Mouse (Mus musculus): ENCODE measurements at regions not wholly inside any gene's neighbourhood (a gene's known extent, or its start where the extent isn't known, plus 50 kb on each side); places are given as distances from the start of the nearest gene placed in this dataset.

DNA sequence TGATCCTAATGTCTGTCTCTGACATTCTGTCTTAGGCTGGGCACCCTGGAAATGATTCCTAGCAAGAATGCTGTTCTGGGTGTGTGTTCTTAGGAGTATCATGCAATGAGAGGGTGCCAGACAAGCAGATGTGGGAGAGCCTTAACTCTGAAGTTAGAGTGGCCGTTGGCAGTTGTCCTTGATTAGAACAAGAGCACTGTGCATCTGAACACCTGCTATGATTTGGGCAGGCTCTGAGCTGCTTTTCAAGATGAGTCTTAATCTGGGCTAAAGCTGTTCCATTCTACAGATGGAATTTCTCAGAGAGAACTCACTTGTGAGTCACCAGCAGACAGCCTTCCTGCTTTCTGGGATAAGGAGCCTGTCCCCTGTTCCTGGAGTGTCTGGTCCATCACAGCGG lies 317.1 kb upstream of the Kcnh8 start:
- no peak overlapping the region for H3K4me3 ChIP-seq
- whole genome bisulfite sequencing, result 92% methylated on average over 2 of the region's 2 CpGs
- H3K36me3 ChIP-seq (ENCODE audit: poor library complexity, severe bottlenecking), result no peaks in the 10 kb centered on the region

DNA sequence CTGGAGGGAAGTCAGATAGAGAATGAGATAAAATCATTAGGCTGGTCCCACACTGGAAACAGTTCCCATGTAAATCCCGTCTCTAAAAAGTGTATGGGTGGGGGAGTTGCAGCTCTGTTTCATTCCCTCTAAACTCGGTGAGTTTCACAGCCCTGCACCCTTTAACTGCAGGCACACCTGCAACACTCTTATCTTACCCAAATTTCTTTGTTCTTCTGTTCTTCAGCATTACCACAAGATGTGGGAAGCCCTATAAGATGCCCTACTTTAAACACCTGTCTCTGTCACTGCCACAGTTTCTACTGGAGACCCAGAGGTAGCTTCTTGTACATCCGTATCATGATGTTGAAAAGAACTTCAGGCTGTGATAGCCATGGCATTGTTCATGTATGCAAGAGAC lies 320.2 kb upstream of the Kcnh8 start:
- H3K36me3 ChIP-seq (ENCODE audit: poor library complexity, severe bottlenecking), result no peaks in the 10 kb centered on the region
- no peak overlapping the region for H3K4me3 ChIP-seq
- no peaks in the 10 kb centered on the region for H3K27me3 ChIP-seq
- ATAC-seq, result no peak
- H3K9me3 ChIP-seq (replicated peaks), result no peaks in the 10 kb centered on the region
- H3K27ac ChIP-seq, result no peak overlapping the region
- 60% methylated on average over 3 of the region's 3 CpGs for WGBS
- H3K4me2 ChIP-seq, result no peak overlapping the region
- H3K4me1 ChIP-seq, result no peaks in the 10 kb centered on the region
- H3K9ac ChIP-seq, result no peak overlapping the region

More for the DNA sequence above, 317.1 kb upstream of the Kcnh8 start:
- H3K27ac ChIP-seq, result no peak overlapping the region
- H3K4me1 ChIP-seq, result no peaks in the 10 kb centered on the region
- no peak for ATAC-seq
- no peak overlapping the region for H3K9ac ChIP-seq
- no peak overlapping the region for H3K4me2 ChIP-seq
- H3K9me3 ChIP-seq (replicated peaks), result no peaks in the 10 kb centered on the region
- H3K27me3 ChIP-seq, result no peaks in the 10 kb centered on the region

DNA sequence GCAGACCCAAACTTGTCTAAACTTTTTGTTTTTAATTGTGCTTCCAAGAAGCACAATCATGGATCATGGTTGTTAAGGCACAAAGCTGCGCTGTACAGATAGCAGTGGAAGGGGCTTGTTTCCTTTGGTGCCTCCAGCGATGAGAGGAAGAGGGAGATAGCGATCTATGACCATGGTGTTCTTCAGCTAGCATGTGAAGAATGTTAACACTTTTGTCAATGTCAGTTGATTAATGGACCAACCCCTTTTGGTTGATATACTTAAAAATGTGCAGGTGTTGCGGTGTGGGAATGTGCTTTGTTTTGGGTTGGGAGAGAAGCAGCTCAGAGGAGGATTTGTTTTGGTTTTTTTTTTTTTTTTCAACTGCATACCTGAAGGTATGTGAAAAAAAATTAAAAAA lies 324.0 kb upstream of the Kcnh8 start:
- Histone ChIP-seq H3K36me3 (ENCODE audit: poor library complexity, severe bottlenecking) (no peaks in the 10 kb centered on the region), H3K4me2 (no peak overlapping the region), H3K4me3 (no peak overlapping the region), H3K27me3 (no peaks in the 10 kb centered on the region), H3K9me3 (replicated peaks) (no peaks in the 10 kb centered on the region), H3K9ac (no peak overlapping the region), H3K4me1 (no peaks in the 10 kb centered on the region), H3K27ac (no peak overlapping the region)
- 96% methylated on average over 4 of the region's 4 CpGs for WGBS
- no peak for ATAC-seq

DNA sequence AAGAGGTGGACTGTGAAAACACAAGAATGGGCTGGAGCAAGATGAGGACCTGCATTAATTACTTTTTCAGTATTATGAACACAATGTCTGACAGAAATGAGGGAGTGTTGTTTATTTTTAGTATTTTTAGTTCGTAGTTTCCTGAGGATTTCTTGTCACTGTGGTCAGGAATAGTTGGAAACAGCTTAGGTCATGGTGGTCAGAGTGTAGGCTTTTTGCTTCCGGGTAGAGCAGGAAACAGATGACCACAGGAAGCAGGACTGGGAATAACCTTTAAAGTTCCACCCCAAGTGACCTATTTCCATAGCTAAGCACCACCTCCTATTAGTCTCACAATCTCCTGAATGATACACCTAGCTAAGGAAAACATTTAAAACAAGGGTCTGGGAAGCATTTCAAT lies 333.7 kb upstream of the Kcnh8 start:
- H3K27me3 ChIP-seq, result no peaks in the 10 kb centered on the region
- 86% methylated on average over 2 of the region's 2 CpGs for WGBS
- no peaks in the 10 kb centered on the region for H3K36me3 ChIP-seq (ENCODE audit: poor library complexity, severe bottlenecking)
- H3K9me3 ChIP-seq (replicated peaks), result no peaks in the 10 kb centered on the region
- no peak overlapping the region for H3K9ac ChIP-seq
- H3K27ac ChIP-seq, result no peak overlapping the region
- H3K4me1 ChIP-seq, result no peaks in the 10 kb centered on the region
- H3K4me3 ChIP-seq, result no peak overlapping the region
- ATAC-seq, result no peak
- no peak overlapping the region for H3K4me2 ChIP-seq

DNA sequence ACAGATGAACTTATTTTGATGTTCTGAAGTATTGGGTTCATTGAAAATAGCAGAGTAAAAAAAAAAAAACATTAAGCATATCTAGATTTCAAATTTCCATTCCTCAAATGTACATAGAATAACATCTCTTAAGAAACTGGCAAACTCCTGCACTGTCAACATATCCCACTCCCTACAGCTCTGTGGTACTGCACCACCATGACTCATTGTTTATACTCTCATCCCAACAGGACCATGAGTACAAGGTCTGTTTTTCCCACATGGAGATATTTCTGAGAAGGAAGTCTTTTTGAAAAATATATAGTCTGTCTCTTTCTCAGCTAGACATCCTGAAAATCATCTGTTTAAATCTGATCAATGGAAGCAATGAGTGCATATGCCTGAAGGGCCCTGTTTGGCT lies 351.2 kb upstream of the Kcnh8 start:
- Histone ChIP-seq H3K4me2 (no peak overlapping the region), H3K27me3 (no peaks in the 10 kb centered on the region), H3K4me1 (no peaks in the 10 kb centered on the region), H3K36me3 (ENCODE audit: poor library complexity, severe bottlenecking) (no peaks in the 10 kb centered on the region), H3K4me3 (no peak overlapping the region), H3K9me3 (replicated peaks) (no peaks in the 10 kb centered on the region), H3K27ac (no peak overlapping the region), H3K9ac (no peak overlapping the region)
- ATAC-seq, result no peak

DNA sequence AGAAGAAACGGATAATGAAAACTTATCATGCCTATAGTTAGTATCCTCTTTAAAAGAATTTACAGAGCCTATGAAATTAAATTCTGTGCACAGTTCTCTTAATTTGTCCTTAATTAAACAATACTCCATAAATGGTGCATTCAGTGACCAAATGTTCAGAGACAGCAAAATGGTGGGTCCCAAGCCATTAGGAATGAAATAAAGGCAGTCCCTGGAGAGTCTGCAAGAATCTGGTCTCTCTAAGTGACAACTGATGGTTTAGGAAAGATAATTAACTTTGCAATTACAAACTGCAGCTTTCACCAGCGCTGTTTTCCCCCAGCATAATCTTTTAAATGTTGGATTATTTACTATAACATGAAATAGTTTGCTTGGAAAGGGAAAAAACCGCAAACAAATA lies 376.9 kb upstream of the Kcnh8 start:
- H3K4me1 ChIP-seq, result no peaks in the 10 kb centered on the region
- no peak overlapping the region for H3K4me3 ChIP-seq
- WGBS, result 75% methylated on average over 3 of the region's 3 CpGs
- no peak for ATAC-seq
- H3K27ac ChIP-seq, result no peak overlapping the region
- no peak overlapping the region for H3K9ac ChIP-seq
- H3K9me3 ChIP-seq (replicated peaks), result no peaks in the 10 kb centered on the region
- no peaks in the 10 kb centered on the region for H3K36me3 ChIP-seq (ENCODE audit: poor library complexity, severe bottlenecking)
- no peak overlapping the region for H3K4me2 ChIP-seq
- H3K27me3 ChIP-seq, result no peaks in the 10 kb centered on the region

DNA sequence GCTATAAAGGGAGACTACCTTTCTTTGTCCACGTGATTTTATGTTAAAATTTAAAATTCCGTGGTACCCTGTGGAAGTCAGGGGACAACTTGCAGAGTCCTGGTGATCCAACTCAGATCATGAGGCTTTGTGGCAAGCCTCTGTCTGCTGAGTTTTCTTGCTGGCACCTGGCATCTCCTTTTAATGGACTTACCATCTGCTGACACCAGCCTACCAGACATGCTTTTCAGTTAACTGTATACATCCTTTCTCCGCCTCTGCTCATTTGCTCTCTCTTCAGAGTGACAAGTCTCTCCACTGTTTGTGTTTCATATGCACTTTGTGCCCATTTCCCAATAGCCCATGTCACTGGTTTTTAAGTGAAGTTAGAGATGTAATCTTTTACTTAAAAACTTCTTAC lies 382.1 kb upstream of the Kcnh8 start:
- Histone ChIP-seq H3K9ac (no peak overlapping the region), H3K9me3 (replicated peaks) (no peaks in the 10 kb centered on the region), H3K4me1 (no peaks in the 10 kb centered on the region), H3K27ac (no peak overlapping the region), H3K4me3 (no peak overlapping the region), H3K36me3 (ENCODE audit: poor library complexity, severe bottlenecking) (no peaks in the 10 kb centered on the region), H3K27me3 (no peaks in the 10 kb centered on the region), H3K4me2 (no peak overlapping the region)
- WGBS, result 82% methylated on average over 3 of the region's 3 CpGs
- ATAC-seq, result no peak

DNA sequence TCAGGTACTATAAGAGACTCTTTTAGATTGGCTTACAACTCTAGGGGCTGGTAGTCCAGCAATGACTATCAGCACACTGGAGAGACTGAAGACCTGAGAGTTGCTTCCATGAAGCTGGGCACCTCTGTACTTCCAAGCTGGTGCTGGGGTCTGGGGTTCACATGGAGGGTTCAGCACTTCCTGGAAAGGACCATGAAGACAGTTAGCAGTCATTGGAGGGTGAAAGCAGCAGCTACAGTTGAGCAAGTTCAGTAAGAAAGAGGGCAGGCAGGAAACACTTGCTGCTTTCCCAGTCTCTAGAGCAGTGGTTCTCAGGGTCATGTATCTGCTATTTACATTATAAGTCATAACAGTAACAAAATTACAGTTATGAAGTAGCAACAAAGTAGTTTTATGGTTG lies 384.3 kb upstream of the Satb1 start:
- Histone ChIP-seq H3K4me2 (no peak overlapping the region), H3K9me3 (replicated peaks) (no peaks in the 10 kb centered on the region), H3K4me3 (no peak overlapping the region), H3K27me3 (no peaks in the 10 kb centered on the region), H3K4me1 (no peaks in the 10 kb centered on the region), H3K36me3 (ENCODE audit: poor library complexity, severe bottlenecking) (no peaks in the 10 kb centered on the region), H3K9ac (no peak overlapping the region), H3K27ac (no peak overlapping the region)
- ATAC-seq, result no peak

DNA sequence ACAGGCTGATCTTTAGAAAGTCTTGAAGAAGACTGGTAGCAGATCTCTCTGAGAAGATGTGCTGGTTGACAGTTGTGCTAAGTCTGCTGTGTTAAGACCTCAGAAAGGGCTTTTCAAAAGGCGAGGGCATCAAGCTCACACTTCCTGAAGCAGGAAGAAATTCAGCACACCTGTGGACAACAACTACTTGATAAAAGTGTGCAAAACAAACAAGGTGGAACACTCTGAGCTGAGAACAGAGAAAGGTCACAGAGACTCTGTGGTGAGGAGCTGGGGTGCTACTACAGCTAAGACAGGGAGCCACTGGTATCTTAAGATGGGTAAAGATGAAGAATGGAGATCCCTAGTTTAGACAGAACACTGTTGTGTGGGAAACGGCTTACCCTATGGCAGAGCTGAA lies 379.9 kb upstream of the Satb1 start:
- H3K27ac ChIP-seq, result no peak overlapping the region
- H3K27me3 ChIP-seq, result no peaks in the 10 kb centered on the region
- WGBS, result 83% methylated on average over 2 of the region's 2 CpGs
- H3K4me1 ChIP-seq, result no peaks in the 10 kb centered on the region
- no peak overlapping the region for H3K4me3 ChIP-seq
- H3K9me3 ChIP-seq (replicated peaks), result no peaks in the 10 kb centered on the region
- no peak overlapping the region for H3K9ac ChIP-seq
- no peak overlapping the region for H3K4me2 ChIP-seq
- no peaks in the 10 kb centered on the region for H3K36me3 ChIP-seq (ENCODE audit: poor library complexity, severe bottlenecking)
- no peak for ATAC-seq

DNA sequence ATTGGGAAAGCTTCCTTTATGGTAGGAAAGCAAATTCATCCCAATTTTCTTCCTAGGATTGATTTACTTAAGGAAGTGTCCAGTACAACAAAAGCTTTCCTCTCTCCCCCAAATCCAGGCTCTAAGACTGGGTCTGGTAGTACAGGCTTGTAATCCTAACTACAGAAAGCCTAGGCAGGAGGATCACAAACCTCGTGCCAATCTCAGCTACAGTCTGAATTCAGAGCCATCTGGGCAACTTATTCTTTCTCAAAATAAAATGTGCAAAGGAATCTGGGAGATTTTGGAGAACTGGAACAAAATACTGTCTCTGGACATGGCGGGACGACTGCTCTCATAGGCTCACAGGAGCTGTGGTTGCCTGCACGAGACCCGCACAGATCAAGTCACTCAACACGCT lies 377.4 kb upstream of the Satb1 start:
- Histone ChIP-seq H3K4me2 (no peak overlapping the region), H3K4me3 (no peak overlapping the region), H3K27ac (no peak overlapping the region), H3K27me3 (no peaks in the 10 kb centered on the region), H3K36me3 (ENCODE audit: poor library complexity, severe bottlenecking) (no peaks in the 10 kb centered on the region), H3K9me3 (replicated peaks) (no peaks in the 10 kb centered on the region), H3K9ac (no peak overlapping the region), H3K4me1 (no peaks in the 10 kb centered on the region)
- ATAC-seq, result no peak
- WGBS, result 93% methylated on average over 6 of the region's 6 CpGs

DNA sequence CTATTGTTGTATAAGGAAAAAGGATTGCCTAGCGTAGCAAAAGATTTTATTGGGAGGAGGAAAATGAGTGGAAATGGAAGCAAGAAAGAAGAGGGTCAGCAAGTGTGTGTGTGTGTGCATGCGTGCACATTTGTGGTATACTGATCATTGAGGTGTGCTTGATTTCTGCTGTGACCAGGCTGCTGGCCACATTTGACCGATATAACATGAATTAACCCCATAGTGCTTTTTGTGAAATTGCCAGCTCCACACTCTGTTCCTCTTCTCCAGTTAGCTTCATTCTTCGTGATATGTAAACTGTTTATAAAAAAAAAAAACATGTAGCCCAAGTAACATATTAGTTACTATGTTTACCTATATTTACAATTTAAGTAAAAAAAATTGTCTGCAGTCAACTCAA lies 364.6 kb upstream of the Satb1 start:
- no peak overlapping the region for H3K27ac ChIP-seq
- no peak overlapping the region for H3K4me3 ChIP-seq
- WGBS, result 93% methylated on average over 4 of the region's 4 CpGs
- H3K9ac ChIP-seq, result no peak overlapping the region
- ATAC-seq, result no peak
- no peaks in the 10 kb centered on the region for H3K9me3 ChIP-seq (replicated peaks)
- no peaks in the 10 kb centered on the region for H3K36me3 ChIP-seq (ENCODE audit: poor library complexity, severe bottlenecking)
- no peaks in the 10 kb centered on the region for H3K4me1 ChIP-seq
- H3K27me3 ChIP-seq, result no peaks in the 10 kb centered on the region
- no peak overlapping the region for H3K4me2 ChIP-seq

DNA sequence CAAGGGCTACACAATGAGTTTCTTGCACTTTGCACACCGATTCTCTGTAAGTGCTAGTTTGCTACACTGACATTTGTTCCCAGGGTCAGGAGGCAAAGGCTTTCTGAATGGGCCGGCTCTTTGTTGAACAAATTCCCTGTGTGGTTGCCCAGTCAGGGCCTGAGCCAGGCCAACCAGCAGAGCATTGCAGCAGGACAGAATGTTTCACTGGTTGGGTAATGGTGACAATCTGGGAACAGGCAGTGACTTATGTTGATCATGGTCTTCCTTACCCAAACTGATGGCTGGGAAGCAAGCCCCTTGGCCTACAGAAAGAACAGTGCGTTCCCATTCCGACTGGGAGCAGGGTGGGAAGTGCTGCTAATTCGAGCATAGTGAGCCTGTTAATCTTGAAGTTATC lies 363.7 kb upstream of the Satb1 start:
- no peak for ATAC-seq

DNA sequence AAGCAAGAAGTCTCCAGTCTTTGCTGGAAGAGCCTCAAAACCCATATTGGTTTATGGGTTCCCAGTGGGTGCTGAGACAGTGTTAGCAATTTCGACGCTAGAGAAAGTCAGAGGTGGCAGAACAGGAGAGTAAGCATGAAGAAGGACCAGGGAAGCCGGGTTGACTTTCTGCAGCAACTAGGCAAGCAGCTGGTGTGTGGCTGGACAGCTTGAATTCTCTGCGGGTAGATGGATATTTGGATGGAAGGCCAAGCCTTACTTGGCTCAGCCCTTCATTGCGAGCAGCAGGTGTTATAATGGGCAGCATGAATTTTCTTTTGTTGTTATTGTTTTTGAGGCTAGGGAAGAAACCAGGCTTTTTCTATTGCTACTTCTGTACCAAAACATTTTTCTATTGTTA lies 362.7 kb upstream of the Satb1 start:
- H3K4me3 ChIP-seq, result no peak overlapping the region
- H3K27ac ChIP-seq, result no peak overlapping the region
- H3K4me1 ChIP-seq, result no peaks in the 10 kb centered on the region
- no peaks in the 10 kb centered on the region for H3K36me3 ChIP-seq (ENCODE audit: poor library complexity, severe bottlenecking)
- no peak overlapping the region for H3K4me2 ChIP-seq
- 90% methylated on average over 5 of the region's 5 CpGs for whole genome bisulfite sequencing
- no peaks in the 10 kb centered on the region for H3K9me3 ChIP-seq (replicated peaks)
- ATAC-seq, result no peak
- no peaks in the 10 kb centered on the region for H3K27me3 ChIP-seq
- no peak overlapping the region for H3K9ac ChIP-seq

More for the DNA sequence above, 363.7 kb upstream of the Satb1 start:
- no peaks in the 10 kb centered on the region for H3K36me3 ChIP-seq (ENCODE audit: poor library complexity, severe bottlenecking)
- no peak overlapping the region for H3K27ac ChIP-seq
- no peaks in the 10 kb centered on the region for H3K27me3 ChIP-seq
- no peaks in the 10 kb centered on the region for H3K9me3 ChIP-seq (replicated peaks)
- no peak overlapping the region for H3K4me2 ChIP-seq
- H3K4me1 ChIP-seq, result no peaks in the 10 kb centered on the region
- no peak overlapping the region for H3K9ac ChIP-seq
- WGBS, result 88% methylated on average over 5 of the region's 5 CpGs
- H3K4me3 ChIP-seq, result no peak overlapping the region

Data from forebrain, embryonic 13.5 days (tissue).